Mouse (Mus musculus) limb, embryonic 10.5 days (tissue): ENCODE results near the gene Asz1. TPM values are rescaled to one million over a fixed set of nuclear protein-coding genes. Genes with fewer than 3 reads are reported as not detected.

Source experiments
- DNase-seq: peaks from one replicate; pipeline ENCODE4 v3.0.0-alpha.2; 2017; ENCODE audit warnings: low spot score
- H3K27ac ChIP-seq: fragments of 300-500 bp; sonication (generic); 2 replicates; pipeline ENCODE4 v1.5.1; 2016; ENCODE audit warnings: mild to moderate bottlenecking
- H3K27me3 ChIP-seq: fragments of 300-500 bp; sonication (generic); 2 replicates; pipeline ENCODE4 v1.6.1; 2016; ENCODE audit warnings: low read depth, mild to moderate bottlenecking; ENCODE audit not compliant: poor library complexity, severe bottlenecking
- H3K36me3 ChIP-seq: fragments of 300-500 bp; sonication (generic); 2 replicates; pipeline ENCODE4 v1.6.1; 2016; ENCODE audit warnings: mild to moderate bottlenecking, moderate library complexity
- H3K4me1 ChIP-seq: fragments of 300-500 bp; sonication (generic); 2 replicates; pipeline ENCODE4 v1.6.1; 2016
- H3K4me3 ChIP-seq: fragments of 300-500 bp; sonication (generic); 2 replicates; pipeline ENCODE4 v1.5.1; 2016; ENCODE audit warnings: mild to moderate bottlenecking, moderate library complexity
- H3K9me3 ChIP-seq: fragments of 300-500 bp; sonication (generic); replicated peaks from 2 replicates; pipeline ENCODE4 v1.6.1; 2016; ENCODE audit warnings: mild to moderate bottlenecking
- WGBS: fragments of 180-500 bp; shearing (Covaris S2); methylation state at CpG from one replicate; pipeline ENCODE4 v1.1.7; 2016; 5-methylcytosine and 5-hydroxymethylcytosine counted together
- polyA plus RNA-seq: library from polyadenylated mRNA; unstranded; fragments of >200 nt; fragmentation: Nextera tagmentation; extraction: Ambion mirVana; gene quantifications from 2 replicates; pipeline ENCODE4 v1.2.1, GENCODE M21; 2016

Gene Asz1
- polyA plus RNA-seq: not detected in 2 replicates

GRCm38 (mm10) chr6:18108934-18109333, at the start of gene Asz1:
TSS of gene Asz1 (minus strand) at chr6:18109061.
- 94% methylated on average over 22 of the region's 22 CpGs for WGBS
- H3K36me3 ChIP-seq: no peaks in the 10 kb centered on the region
- no peaks in the 10 kb centered on the region for H3K9me3 ChIP-seq
- H3K27me3 ChIP-seq: no peaks in the 10 kb centered on the region
- H3K4me1 ChIP-seq: no peaks in the 10 kb centered on the region
- no peak for DNase-seq
- H3K4me3 ChIP-seq: no peak within 1 kb of the TSS
- H3K27ac ChIP-seq: no peak within 1 kb of the TSS

DNA sequence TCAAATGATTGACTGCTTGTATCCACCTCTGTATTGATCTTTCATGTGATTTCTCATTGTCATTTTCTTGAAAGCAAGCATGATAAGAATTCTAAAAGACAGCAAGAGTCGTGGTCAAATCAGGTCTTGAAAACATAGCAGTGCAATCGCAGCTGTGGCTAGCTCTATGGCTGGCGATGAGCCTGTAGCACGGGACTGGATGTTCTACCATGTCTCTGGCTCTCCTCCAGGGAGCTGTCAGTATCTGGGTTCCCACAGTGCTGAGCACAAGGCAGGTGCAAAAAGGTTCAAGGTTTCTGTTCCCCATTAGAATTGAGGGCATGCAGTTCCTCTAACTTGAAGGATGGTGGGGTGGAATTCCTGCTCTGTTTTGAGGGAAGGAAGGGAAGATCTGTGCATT, 44.2 kb upstream of the Asz1 start:
- Histone ChIP-seq H3K4me1 (no peaks in the 10 kb centered on the region), H3K36me3 (no peaks in the 10 kb centered on the region), H3K27me3 (no peaks in the 10 kb centered on the region), H3K4me3 (no peak overlapping the region), H3K27ac (no peak overlapping the region), H3K9me3 (no peaks in the 10 kb centered on the region)
- 86% methylated on average over 4 of the region's 4 CpGs for WGBS
- DNase-seq: no peak

DNA sequence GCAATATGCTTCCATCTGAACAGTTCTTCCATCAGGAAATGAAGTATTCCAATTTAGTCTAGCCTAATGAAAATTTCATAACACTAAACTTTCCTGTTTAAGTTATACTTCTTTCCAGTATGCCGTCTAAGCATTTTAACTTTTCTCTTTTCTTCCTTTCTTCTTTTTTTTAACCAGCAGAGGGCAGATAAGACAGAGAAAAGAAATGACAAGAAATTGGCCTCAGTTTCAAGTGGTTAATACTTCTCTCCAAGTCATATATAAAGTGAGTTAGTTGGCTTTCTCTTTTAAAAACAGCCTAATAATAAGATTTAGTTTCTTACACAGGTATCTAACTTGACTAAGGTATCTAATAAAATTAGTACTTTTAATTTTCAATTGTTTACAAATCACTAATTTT, 26.4 kb upstream of the Asz1 start:
- WGBS: 52% methylated on average over 1 of the region's 1 CpGs
- Histone ChIP-seq H3K4me3 (no peak overlapping the region), H3K4me1 (no peaks in the 10 kb centered on the region), H3K27me3 (no peaks in the 10 kb centered on the region), H3K27ac (no peak overlapping the region), H3K9me3 (no peaks in the 10 kb centered on the region), H3K36me3 (no peaks in the 10 kb centered on the region)
- no peak for DNase-seq

- no peak for DNase-seq
- WGBS: 84% methylated on average over 4 of the region's 4 CpGs
- Histone ChIP-seq H3K36me3 (no peaks in the 10 kb centered on the region), H3K27me3 (no peaks in the 10 kb centered on the region), H3K4me3 (no peak overlapping the region), H3K4me1 (no peaks in the 10 kb centered on the region), H3K27ac (no peak overlapping the region), H3K9me3 (no peaks in the 10 kb centered on the region)
Measured at GRCm38 (mm10) chr6:18128059-18128458, 19.2 kb upstream of the Asz1 start.

- DNase-seq: no peak
- Histone ChIP-seq H3K4me3 (no peak overlapping the region), H3K36me3 (no peaks in the 10 kb centered on the region), H3K27me3 (no peaks in the 10 kb centered on the region), H3K27ac (no peak overlapping the region), H3K9me3 (no peaks in the 10 kb centered on the region), H3K4me1 (no peaks in the 10 kb centered on the region)
- WGBS: 81% methylated on average over 2 of the region's 2 CpGs
Measured at GRCm38 (mm10) chr6:18127206-18127983, 18.5 kb upstream of the Asz1 start.

GRCm38 (mm10) chr6:18096861-18097260, 12.0 kb downstream of the Asz1 start:
- no peaks in the 10 kb centered on the region for H3K27me3 ChIP-seq
- 50% methylated on average over 1 of the region's 1 CpGs for WGBS

GRCm38 (mm10) chr6:18089098-18089497, 19.8 kb downstream of the Asz1 start:
- Histone ChIP-seq H3K4me3 (no peak overlapping the region), H3K4me1 (no peaks in the 10 kb centered on the region), H3K9me3 (no peaks in the 10 kb centered on the region), H3K36me3 (no peaks in the 10 kb centered on the region), H3K27me3 (no peaks in the 10 kb centered on the region), H3K27ac (no peak overlapping the region)
- WGBS: 85% methylated on average over 5 of the region's 5 CpGs
- DNase-seq: no peak

More at GRCm38 (mm10) chr6:18096861-18097260, 12.0 kb downstream of the Asz1 start:
- Histone ChIP-seq H3K27ac (no peak overlapping the region), H3K36me3 (no peaks in the 10 kb centered on the region), H3K9me3 (no peaks in the 10 kb centered on the region), H3K4me3 (no peak overlapping the region), H3K4me1 (0 out of 2 replicates have a peak, but pooled peaks cover 2% of the 10 kb centered on the region)
- no peak for DNase-seq

GRCm38 (mm10) chr6:18087160-18087804, 21.6 kb downstream of the Asz1 start:
- 71% methylated on average over 5 of the region's 5 CpGs for WGBS
- no peaks in the 10 kb centered on the region for H3K27me3 ChIP-seq
- H3K27ac ChIP-seq: no peak overlapping the region
- no peaks in the 10 kb centered on the region for H3K9me3 ChIP-seq
- H3K36me3 ChIP-seq: no peaks in the 10 kb centered on the region
- DNase-seq: no peak
- H3K4me1 ChIP-seq: no peaks in the 10 kb centered on the region
- no peak overlapping the region for H3K4me3 ChIP-seq

DNA sequence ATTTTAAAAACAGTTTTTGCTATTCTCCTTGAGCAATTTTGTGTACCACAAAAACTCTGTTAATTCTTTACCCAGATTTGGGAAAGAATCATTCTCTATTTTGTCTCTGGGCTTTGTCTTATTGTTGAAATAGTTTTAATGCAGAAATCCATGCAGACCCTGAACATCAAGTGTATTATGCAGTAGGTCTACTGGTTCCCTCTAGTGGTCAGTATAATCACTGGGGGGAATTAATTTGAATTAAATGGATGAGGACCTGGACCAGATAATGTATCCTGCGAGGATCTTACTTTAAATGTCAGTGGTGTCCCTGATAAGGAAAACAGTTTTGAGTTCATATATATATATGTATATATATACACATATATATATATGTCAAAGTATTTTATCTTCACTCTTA, 30.2 kb downstream of the Asz1 start:
- Histone ChIP-seq H3K27me3 (no peaks in the 10 kb centered on the region), H3K36me3 (no peaks in the 10 kb centered on the region), H3K27ac (no peak overlapping the region), H3K4me1 (no peaks in the 10 kb centered on the region), H3K9me3 (no peaks in the 10 kb centered on the region), H3K4me3 (no peak overlapping the region)
- no peak for DNase-seq
- 26% methylated on average over 1 of the region's 1 CpGs for WGBS

DNA sequence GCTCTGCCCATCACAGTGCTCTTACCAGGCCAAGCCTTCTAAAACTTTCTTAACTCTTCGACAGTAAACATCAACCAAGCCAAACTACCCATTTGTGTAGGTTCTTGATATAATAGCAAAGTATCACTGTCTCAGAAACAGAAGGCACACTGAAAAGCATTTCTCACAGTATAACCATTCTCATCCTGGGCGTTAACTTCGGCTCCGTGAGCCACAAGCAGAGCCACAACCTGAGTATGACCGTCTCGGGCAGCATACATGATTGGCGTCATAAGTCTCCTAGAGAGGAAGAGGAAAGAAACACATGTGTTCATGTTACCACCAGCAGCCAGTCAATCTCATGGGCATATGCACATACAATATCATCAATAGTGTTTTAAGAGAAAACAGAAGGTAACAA, 31.9 kb downstream of the Asz1 start:
- no peaks in the 10 kb centered on the region for H3K9me3 ChIP-seq
- DNase-seq: no peak
- H3K4me3 ChIP-seq: no peak overlapping the region
- H3K27ac ChIP-seq: no peak overlapping the region
- 84% methylated on average over 7 of the region's 7 CpGs for WGBS
- H3K36me3 ChIP-seq: no peaks in the 10 kb centered on the region
- no peaks in the 10 kb centered on the region for H3K4me1 ChIP-seq
- H3K27me3 ChIP-seq: no peaks in the 10 kb centered on the region

DNA sequence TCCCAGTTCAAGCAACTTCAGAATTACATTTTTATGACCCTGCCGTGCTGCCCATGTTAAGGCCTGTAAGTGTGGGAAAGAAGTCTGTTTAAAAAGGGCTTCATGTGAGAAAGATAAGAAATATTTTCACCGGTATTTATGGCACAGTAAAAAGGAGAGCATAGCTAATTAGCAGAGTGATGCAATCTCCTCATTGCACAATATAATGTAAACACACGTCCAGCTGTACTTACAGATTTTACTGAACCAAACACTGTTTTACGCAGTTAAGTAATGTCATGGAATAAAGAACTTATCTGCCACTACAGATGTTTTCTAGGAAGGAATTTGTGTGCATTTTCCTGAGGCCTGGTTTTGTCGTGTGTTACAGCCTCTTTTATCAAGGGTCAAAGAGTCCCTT, 32.3 kb downstream of the Asz1 start:
- no peaks in the 10 kb centered on the region for H3K9me3 ChIP-seq
- no peak for DNase-seq
- no peaks in the 10 kb centered on the region for H3K36me3 ChIP-seq
- H3K27ac ChIP-seq: no peak overlapping the region
- H3K4me3 ChIP-seq: no peak overlapping the region
- H3K4me1 ChIP-seq: no peaks in the 10 kb centered on the region
- H3K27me3 ChIP-seq: no peaks in the 10 kb centered on the region
- WGBS: 63% methylated on average over 5 of the region's 5 CpGs

- no peak overlapping the region for H3K27ac ChIP-seq
Measured at GRCm38 (mm10) chr6:18057899-18058298, 51.0 kb downstream of the Asz1 start.

GRCm38 (mm10) chr6:18051702-18052101, 57.2 kb downstream of the Asz1 start:
- DNase-seq: no peak
- Histone ChIP-seq H3K27me3 (no peaks in the 10 kb centered on the region), H3K4me3 (no peak overlapping the region), H3K4me1 (no peaks in the 10 kb centered on the region), H3K27ac (no peak overlapping the region), H3K36me3 (no peaks in the 10 kb centered on the region), H3K9me3 (no peaks in the 10 kb centered on the region)
- 80% methylated on average over 5 of the region's 5 CpGs for WGBS

More at GRCm38 (mm10) chr6:18057899-18058298, 51.0 kb downstream of the Asz1 start:
- Histone ChIP-seq H3K4me3 (no peak overlapping the region), H3K36me3 (no peaks in the 10 kb centered on the region), H3K4me1 (no peaks in the 10 kb centered on the region), H3K27me3 (no peaks in the 10 kb centered on the region), H3K9me3 (no peaks in the 10 kb centered on the region)
- DNase-seq: no peak
- WGBS: 90% methylated on average over 4 of the region's 4 CpGs
